Mouse (Mus musculus): ENCODE data around the gene Eif3l.

Eif3l gene

GRCm38 (mm10) chr15:79122119-79122518 is 47.1 kb downstream of the Eif3l start:
- DNase-seq (ENCODE audit: inconsistent age in 2 of 2, low spot score in 1 of 2) = peak in 1 of 2 experiments; percentile 87

- DNase-seq (ENCODE audit: inconsistent age in 2 of 2, low spot score in 1 of 2) = no peak
These were observed 47.6 kb downstream of the Eif3l start for GRCm38 (mm10) chr15:79122546-79122945.

GRCm38 (mm10) chr15:79123751-79124150 is 48.8 kb downstream of the Eif3l start:
- DNase-seq (ENCODE audit: inconsistent age in 2 of 2, low spot score in 1 of 2) = peak in 1 of 2 experiments; percentile 43

GRCm38 (mm10) chr15:79124331-79124875 is 49.4 kb downstream of the Eif3l start:
- no peak for DNase-seq (ENCODE audit: inconsistent age in 2 of 2, low spot score in 1 of 2)

GRCm38 (mm10) chr15:79126217-79126932 is 51.4 kb downstream of the Eif3l start:
- peak; percentile 71 to 87 for DNase-seq (ENCODE audit: inconsistent age in 2 of 2, low spot score in 1 of 2)

GRCm38 (mm10) chr15:79127101-79127500 is 52.1 kb downstream of the Eif3l start:
- no peak for DNase-seq (ENCODE audit: inconsistent age in 2 of 2, low spot score in 1 of 2)

- peak in 1 of 2 experiments; percentile 56 for DNase-seq (ENCODE audit: inconsistent age in 2 of 2, low spot score in 1 of 2)
These were observed 53.2 kb downstream of the Eif3l start for GRCm38 (mm10) chr15:79128208-79128607.

- DNase-seq (ENCODE audit: inconsistent age in 2 of 2, low spot score in 1 of 2) = peak in 1 of 2 experiments; percentile 48
These were observed 54.3 kb downstream of the Eif3l start for GRCm38 (mm10) chr15:79129311-79129710.

GRCm38 (mm10) chr15:79130782-79131181 is 55.8 kb downstream of the Eif3l start:
- DNase-seq (ENCODE audit: inconsistent age in 2 of 2, low spot score in 1 of 2) = peak; percentile 56 to 72

GRCm38 (mm10) chr15:79131442-79131841 is 56.5 kb downstream of the Eif3l start:
- DNase-seq (ENCODE audit: inconsistent age in 2 of 2, low spot score in 1 of 2) = peak; percentile 94 to 98

GRCm38 (mm10) chr15:79133191-79133661 is 58.2 kb downstream of the Eif3l start:
- peak; percentile 75 to 81 for DNase-seq (ENCODE audit: inconsistent age in 2 of 2, low spot score in 1 of 2)

GRCm38 (mm10) chr15:79134496-79135270 is 59.7 kb downstream of the Eif3l start:
- peak; percentile 20 to 45 for DNase-seq (ENCODE audit: inconsistent age in 2 of 2, low spot score in 1 of 2)

- DNase-seq (ENCODE audit: inconsistent age in 2 of 2, low spot score in 1 of 2) = peak in 1 of 2 experiments; percentile 31
These were observed 60.4 kb downstream of the Eif3l start for GRCm38 (mm10) chr15:79135332-79135731.

- DNase-seq (ENCODE audit: inconsistent age in 2 of 2, low spot score in 1 of 2) = peak in 1 of 2 experiments; percentile 40
These were observed 61.0 kb downstream of the Eif3l start for GRCm38 (mm10) chr15:79135783-79136575.

GRCm38 (mm10) chr15:79139640-79140039 is 64.7 kb downstream of the Eif3l start:
- peak in 1 of 2 experiments; percentile 44 for DNase-seq (ENCODE audit: inconsistent age in 2 of 2, low spot score in 1 of 2)

- DNase-seq (ENCODE audit: inconsistent age in 2 of 2, low spot score in 1 of 2) = peak; percentile 96 to 99
These were observed 66.0 kb downstream of the Eif3l start, which contains the start of the genes Polr2f and 1700088E04Rik for GRCm38 (mm10) chr15:79140866-79141565. Gene Polr2f, plus strand, starts transcription at chr15:79141009. Gene 1700088E04Rik, minus strand, starts transcription at chr15:79141253.

- no peak for DNase-seq (ENCODE audit: inconsistent age in 2 of 2, low spot score in 1 of 2)
These were observed 66.6 kb downstream of the Eif3l start for GRCm38 (mm10) chr15:79141566-79141917.

GRCm38 (mm10) chr15:79143316-79143715 is 68.3 kb downstream of the Eif3l start:
- DNase-seq (ENCODE audit: inconsistent age in 2 of 2, low spot score in 1 of 2) = no peak
